Mouse (Mus musculus) MEL (cell line): ENCODE results near the gene Ehbp1. TPM values are rescaled to one million over a fixed set of nuclear protein-coding genes. Genes with fewer than 3 reads are reported as not detected.

Source experiments
- DNase-seq: peaks from one replicate; pipeline ENCODE4 v3.0.0; 2011; ENCODE audit warnings: low read depth, low spot score
- H3K27ac ChIP-seq: 2 replicates; pipeline ENCODE4 v1.5.1; 2012; ENCODE audit warnings: low read depth, mild to moderate bottlenecking, control low read depth, low read length, moderate library complexity; ENCODE audit not compliant: control insufficient read depth
- H3K27me3 ChIP-seq, 2 experiments: fragments of 150-350 bp in 1 of 2; sonication (generic) in 1 of 2; 2 replicates each; pipeline ENCODE4 v1.6.1; 2012; ENCODE audit warnings: low read length in 2 of 2, mild to moderate bottlenecking in 2 of 2, improper control_type of control experiment in 1 of 2, moderate library complexity in 1 of 2; ENCODE audit not compliant: insufficient read depth in 2 of 2, control insufficient read depth in 1 of 2
- H3K36me3 ChIP-seq, 2 experiments: 2 replicates each; pipeline ENCODE4 v1.6.1; 2012 to 2014; ENCODE audit warnings: low read length in 2 of 2, improper control_type of control experiment in 1 of 2, inconsistent platforms in 1 of 2, mild to moderate bottlenecking in 1 of 2; ENCODE audit not compliant: insufficient read depth in 2 of 2, control insufficient read depth in 1 of 2
- H3K4me1 ChIP-seq, 2 experiments: fragments of 150-350 bp in 1 of 2; sonication (generic) in 1 of 2; 2 replicates each; pipeline ENCODE4 v1.6.1; 2012; ENCODE audit warnings: low read length in 2 of 2, improper control_type of control experiment in 1 of 2, mild to moderate bottlenecking in 1 of 2; ENCODE audit not compliant: insufficient read depth in 2 of 2, control insufficient read depth in 1 of 2
- H3K4me3 ChIP-seq, 2 experiments: fragments of 150-350 bp in 1 of 2; sonication (generic) in 1 of 2; 2 replicates each; pipeline ENCODE4 v1.5.1; 2012; ENCODE audit warnings: low read depth in 2 of 2, low read length in 2 of 2, mild to moderate bottlenecking in 2 of 2, moderate library complexity in 2 of 2, control low read depth in 1 of 2, improper control_type of control experiment in 1 of 2; ENCODE audit not compliant: control insufficient read depth in 1 of 2, insufficient read depth in 1 of 2
- H3K79me2 ChIP-seq: 2 replicates; pipeline ENCODE4 v1.6.1; 2012; ENCODE audit warnings: mild to moderate bottlenecking, low read length, moderate library complexity; ENCODE audit not compliant: control insufficient read depth, poor library complexity, insufficient read depth
- H3K9ac ChIP-seq: 2 replicates; pipeline ENCODE4 v1.6.1; 2012; ENCODE audit warnings: low read depth, mild to moderate bottlenecking, control low read depth, low read length, moderate library complexity; ENCODE audit not compliant: control insufficient read depth, poor library complexity, severe bottlenecking
- H3K9me3 ChIP-seq: fragments of 150-350 bp; sonication (generic); replicated peaks from 2 replicates; pipeline ENCODE4 v1.6.1; 2012; ENCODE audit warnings: mild to moderate bottlenecking, low read length, improper control_type of control experiment, moderate library complexity; ENCODE audit not compliant: insufficient read depth
- CHD1 ChIP-seq: IDR thresholded peaks from 2 replicates; pipeline ENCODE4 v1.6.1; 2012; ENCODE audit warnings: low read depth, mild to moderate bottlenecking, inconsistent platforms, low read length, improper control_type of control experiment
- CTCF ChIP-seq, 3 experiments: IDR thresholded peaks in 2 of 3; conservative IDR thresholded peaks in 1 of 3; 2 replicates each; pipeline ENCODE4 v1.5.1; 2011 to 2012; ENCODE audit warnings: low read length in 3 of 3, low read depth in 2 of 3, mild to moderate bottlenecking in 2 of 3, improper control_type of control experiment in 1 of 3, inconsistent platforms in 1 of 3, mixed read lengths in 1 of 3, moderate library complexity in 1 of 3; ENCODE audit not compliant: control insufficient read depth in 1 of 3, insufficient read depth in 1 of 3, poor library complexity in 1 of 3, severe bottlenecking in 1 of 3
- E2F4 ChIP-seq: IDR thresholded peaks from 2 replicates; pipeline ENCODE4 v1.6.1; 2011; ENCODE audit warnings: low read depth, low read length, improper control_type of control experiment, borderline replicate concordance
- ETS1 ChIP-seq: IDR thresholded peaks from 2 replicates; pipeline ENCODE4 v1.6.1; 2012; ENCODE audit warnings: low read depth, mild to moderate bottlenecking, inconsistent platforms, low read length, improper control_type of control experiment, moderate library complexity
- MAX ChIP-seq: IDR thresholded peaks from 2 replicates; pipeline ENCODE4 v1.6.1; 2011; ENCODE audit warnings: low read length, improper control_type of control experiment
- MEF2A ChIP-seq: IDR thresholded peaks from 2 replicates; pipeline ENCODE4 v1.6.1; 2014; ENCODE audit warnings: low read depth, mild to moderate bottlenecking, inconsistent platforms, low read length, improper control_type of control experiment; ENCODE audit not compliant: poor library complexity, insufficient replicate concordance, severe bottlenecking; ENCODE audit errors: extremely low read depth
- MYB ChIP-seq: IDR thresholded peaks from 2 replicates; pipeline ENCODE4 v1.6.1; 2011; ENCODE audit warnings: mild to moderate bottlenecking, low read depth, low read length, improper control_type of control experiment
- MYC ChIP-seq: IDR thresholded peaks from 2 replicates; pipeline ENCODE4 v1.6.1; 2011; ENCODE audit warnings: low read depth, mild to moderate bottlenecking, low read length, improper control_type of control experiment, moderate library complexity
- NRF1 ChIP-seq: IDR thresholded peaks from 2 replicates; pipeline ENCODE4 v1.6.1; 2014; ENCODE audit warnings: low read depth, mild to moderate bottlenecking, inconsistent platforms, low read length, improper control_type of control experiment, moderate library complexity; ENCODE audit not compliant: poor library complexity, insufficient read depth, severe bottlenecking
- POLR2AphosphoS2 ChIP-seq: IDR thresholded peaks from 2 replicates; pipeline ENCODE4 v1.6.1; 2011; ENCODE audit warnings: low read length, improper control_type of control experiment
- POLR2AphosphoS5 ChIP-seq: IDR thresholded peaks from 2 replicates; pipeline ENCODE4 v1.6.1; 2012; ENCODE audit warnings: low read depth, borderline replicate concordance, mild to moderate bottlenecking, inconsistent platforms, low read length, moderate library complexity, mixed read lengths
- TBP ChIP-seq: IDR thresholded peaks from 2 replicates; pipeline ENCODE4 v1.8.0; 2011; ENCODE audit warnings: low read depth, low read length, improper control_type of control experiment
- UBTF ChIP-seq: IDR thresholded peaks from 2 replicates; pipeline ENCODE4 v1.6.1; 2012; ENCODE audit warnings: low read depth, mild to moderate bottlenecking, inconsistent platforms, low read length, improper control_type of control experiment, moderate library complexity, borderline replicate concordance; ENCODE audit not compliant: insufficient read depth
- USF2 ChIP-seq, 2 experiments: IDR thresholded peaks; 2 replicates each; pipeline ENCODE4 v1.6.1; 2011 to 2012; ENCODE audit warnings: improper control_type of control experiment in 2 of 2, low read length in 2 of 2, borderline replicate concordance in 1 of 2, inconsistent platforms in 1 of 2, low read depth in 1 of 2, mild to moderate bottlenecking in 1 of 2; ENCODE audit not compliant: insufficient read depth in 1 of 2
- ZC3H11A ChIP-seq: IDR thresholded peaks from 2 replicates; pipeline ENCODE4 v1.6.1; 2012; ENCODE audit warnings: low read depth, mild to moderate bottlenecking, inconsistent platforms, low read length, improper control_type of control experiment
- polyA plus RNA-seq, 2 experiments: library from polyadenylated mRNA; stranded (reverse) in 1 of 2; unstranded in 1 of 2; fragments of >175 nt in 1 of 2; fragments of >200 nt in 1 of 2; gene quantifications; 2 replicates each; pipeline versions ENCODE4 v1.2.1 to v1.2.4; 2012; ENCODE audit warnings: low replicate concordance in 2 of 2, low read depth in 1 of 2; ENCODE audit not compliant: insufficient read length in 2 of 2, insufficient read depth in 1 of 2, missing spikeins in 1 of 2
- total RNA-seq: library from RNA; depleted of rRNA; stranded (reverse); fragments of 300-350 nt; gene quantifications from 2 replicates; pipeline ENCODE4 v1.2.3, GENCODE M21; 2012

Gene Ehbp1
- total and polyA plus RNA-seq, 3 experiments: 3.6 to 3.7 TPM; not detected in 1

GRCm38 (mm10) chr11:22206611-22207010, 135.5 kb downstream of the Ehbp1 start (continued):
- TF ChIP-seq NRF1: no peak
- TF ChIP-seq USF2 (IDR thresholded peaks at IDR 0.05; ENCODE audit: borderline replicate concordance in 1 of 2, insufficient read depth in 1 of 2, low read depth in 1 of 2, low read length in 2 of 2): no peak
- TF ChIP-seq TBP: no peak
- TF ChIP-seq CTCF (IDR thresholded peaks at IDR 0.05 in 2 of 3, conservative IDR thresholded peaks at IDR 0.05 in 1 of 3; ENCODE audit: control insufficient read depth in 1 of 3, insufficient read depth in 1 of 3, low read depth in 2 of 3, low read length in 3 of 3, poor library complexity in 1 of 3, severe bottlenecking in 1 of 3): peak in 1 of 3 experiments; percentile 58; a peak in 2 of 6 replicates

GRCm38 (mm10) chr11:22206191-22206590, 135.9 kb downstream of the Ehbp1 start:
- Histone ChIP-seq H3K4me1 (peaks cover under 1 to 3% of the 10 kb centered on the region in 2 experiments; a peak in 2 of 4 replicates), H3K79me2 (no peaks in the 10 kb centered on the region), H3K9ac (no peak overlapping the region), H3K36me3 (peaks cover 0 to 5% of the 10 kb centered on the region in 2 experiments; a peak in 2 of 4 replicates), H3K9me3 (no peaks in the 10 kb centered on the region), H3K4me3 (no peak overlapping the region), H3K27ac (no peak overlapping the region), H3K27me3 (no peaks in the 10 kb centered on the region)
- no peak for DNase-seq
- TF ChIP-seq POLR2AphosphoS2: no peak
- no peak for TF ChIP-seq MEF2A
- TF ChIP-seq CHD1: no peak

GRCm38 (mm10) chr11:22203413-22203812, 138.7 kb downstream of the Ehbp1 start:
- TF ChIP-seq ETS1 (no peak), MYB (no peak), USF2 (IDR thresholded peaks at IDR 0.05; ENCODE audit: borderline replicate concordance in 1 of 2, insufficient read depth in 1 of 2, low read depth in 1 of 2, low read length in 2 of 2) (no peak), CHD1 (no peak)
- TF ChIP-seq, all 39 proteins: peak for 0
- Histone ChIP-seq H3K4me1 (peaks cover 3% of the 10 kb centered on the region in 2 experiments; a peak in 2 of 4 replicates), H3K9ac (no peak overlapping the region), H3K9me3 (no peaks in the 10 kb centered on the region), H3K36me3 (peaks cover 0 to 5% of the 10 kb centered on the region in 2 experiments; a peak in 2 of 4 replicates), H3K79me2 (no peaks in the 10 kb centered on the region), H3K27ac (no peak overlapping the region), H3K27me3 (no peaks in the 10 kb centered on the region), H3K4me3 (no peak overlapping the region)
- no peak for DNase-seq

- Histone ChIP-seq H3K9ac (no peak overlapping the region), H3K4me3 (no peak overlapping the region), H3K4me1 (peaks cover 3% of the 10 kb centered on the region in 2 experiments; a peak in 2 of 4 replicates), H3K79me2 (no peaks in the 10 kb centered on the region), H3K27me3 (no peaks in the 10 kb centered on the region), H3K36me3 (peaks cover 0 to 5% of the 10 kb centered on the region in 2 experiments; a peak in 2 of 4 replicates), H3K9me3 (no peaks in the 10 kb centered on the region), H3K27ac (no peak overlapping the region)
- TF ChIP-seq POLR2AphosphoS5 (no peak), ETS1 (no peak), E2F4 (no peak), MYC (no peak), MAX (no peak), ZC3H11A (no peak), UBTF (no peak)
- DNase-seq: no peak
Measured at GRCm38 (mm10) chr11:22201125-22201524, 141.0 kb downstream of the Ehbp1 start.
